Mouse (Mus musculus): ENCODE results near the gene Tgif1.

Tgif1 gene

GRCm38 (mm10) chr17:70865060-70865604 lies 11.8 kb upstream of the Tgif1 start:
- no peak for DNase-seq

- DNase-seq: no peak
Observed at GRCm38 (mm10) chr17:70864645-70865044, 11.3 kb upstream of the Tgif1 start.

- DNase-seq: no peak
Observed at GRCm38 (mm10) chr17:70864117-70864516, 10.8 kb upstream of the Tgif1 start.

- no peak for DNase-seq
Observed at GRCm38 (mm10) chr17:70858814-70859213, 5.5 kb upstream of the Tgif1 start.

GRCm38 (mm10) chr17:70856871-70857415 lies 3.6 kb upstream of the Tgif1 start:
- no peak for DNase-seq

- no peak for DNase-seq
Observed at GRCm38 (mm10) chr17:70854021-70854420, 675 bp upstream of the Tgif1 start.

- peak; percentile 39 for DNase-seq
Observed at GRCm38 (mm10) chr17:70852686-70853386, 510 bp downstream of the Tgif1 start.

- DNase-seq: no peak
Observed at GRCm38 (mm10) chr17:70852011-70852685, 1.2 kb downstream of the Tgif1 start.

GRCm38 (mm10) chr17:70850996-70851991 lies 2.1 kb downstream of the Tgif1 start:
- DNase-seq: no peak

- no peak for DNase-seq
Observed at GRCm38 (mm10) chr17:70850233-70850995, 2.9 kb downstream of the Tgif1 start.

- DNase-seq: no peak
Observed at GRCm38 (mm10) chr17:70849399-70850232, 3.7 kb downstream of the Tgif1 start.

GRCm38 (mm10) chr17:70848511-70849398 lies 4.6 kb downstream of the Tgif1 start:
- DNase-seq: no peak

- DNase-seq: no peak
Observed at GRCm38 (mm10) chr17:70847751-70848510, 5.4 kb downstream of the Tgif1 start.

- no peak for DNase-seq
Observed at GRCm38 (mm10) chr17:70847086-70847485, 6.3 kb downstream of the Tgif1 start.

- no peak for DNase-seq
Observed at GRCm38 (mm10) chr17:70846111-70846644, 7.2 kb downstream of the Tgif1 start.

GRCm38 (mm10) chr17:70845543-70845942 lies 7.8 kb downstream of the Tgif1 start:
- DNase-seq: no peak

GRCm38 (mm10) chr17:70844971-70845370 lies 8.4 kb downstream of the Tgif1 start:
- no peak for DNase-seq

- DNase-seq: no peak
Observed at GRCm38 (mm10) chr17:70843252-70843651, 10.1 kb downstream of the Tgif1 start.

- DNase-seq: no peak
Observed at GRCm38 (mm10) chr17:70838533-70838932, 14.8 kb downstream of the Tgif1 start.

Measured in right cerebral cortex, adult 18-20 months (tissue).